Mouse (Mus musculus) midbrain, embryonic 11.5 days (tissue): ENCODE measurements around the gene Fbxw11. TPM values are rescaled to one million over a fixed set of nuclear protein-coding genes. Genes with fewer than 3 reads are reported as not detected.

Experiments
- ATAC-seq: fragments of 200-750 bp; cut with Nextera tagmentation; 2 replicates; pipeline ENCODE4 v1.8.0; 2017; ENCODE audit warnings: moderate TSS enrichment, moderate library complexity; ENCODE audit not compliant: low FRiP score
- DNase-seq: peaks from one replicate; pipeline ENCODE4 v3.0.0; 2015; ENCODE audit warnings: low spot score; ENCODE audit errors: missing footprints
- H3K27ac ChIP-seq: fragments of 300-500 bp; sonication (generic); 2 replicates; pipeline ENCODE4 v1.5.1; 2014; ENCODE audit warnings: low read depth, low read length
- H3K27me3 ChIP-seq: fragments of 300-500 bp; sonication (generic); 2 replicates; pipeline ENCODE4 v1.6.1; 2014; ENCODE audit warnings: mild to moderate bottlenecking, low read length, moderate library complexity, mixed read lengths; ENCODE audit not compliant: control insufficient read depth, insufficient read depth
- H3K36me3 ChIP-seq: fragments of 300-500 bp; sonication (generic); 2 replicates; pipeline ENCODE4 v1.6.1; 2014; ENCODE audit warnings: mild to moderate bottlenecking, low read length, moderate library complexity, mixed read lengths; ENCODE audit not compliant: control insufficient read depth, insufficient read depth
- H3K4me1 ChIP-seq: fragments of 300-500 bp; sonication (generic); 2 replicates; pipeline ENCODE4 v1.6.1; 2014; ENCODE audit warnings: low read length; ENCODE audit not compliant: control insufficient read depth, insufficient read depth
- H3K4me2 ChIP-seq: fragments of 300-500 bp; sonication (generic); 2 replicates; pipeline ENCODE4 v1.6.1; 2014; ENCODE audit warnings: mild to moderate bottlenecking, moderate library complexity
- H3K4me3 ChIP-seq: fragments of 300-500 bp; sonication (generic); 2 replicates; pipeline ENCODE4 v1.5.1; 2014; ENCODE audit warnings: low read depth, low read length
- H3K9ac ChIP-seq: fragments of 300-500 bp; sonication (generic); 2 replicates; pipeline ENCODE4 v1.6.1; 2014; ENCODE audit warnings: low read length
- H3K9me3 ChIP-seq: fragments of 300-500 bp; sonication (generic); 2 replicates; pipeline ENCODE4 v1.6.1; 2016; ENCODE audit warnings: low read length; ENCODE audit not compliant: control insufficient read depth
- WGBS: fragments of 180-500 bp; shearing (Covaris S2); extraction: QIAGEN DNeasy Blood & Tissue Kit; methylation state at CpG from one replicate; pipeline ENCODE4 v1.1.7; 2014; 5-methylcytosine and 5-hydroxymethylcytosine counted together
- polyA plus RNA-seq: library from polyadenylated mRNA; unstranded; fragments of >200 nt; fragmentation: Nextera tagmentation; extraction: Ambion mirVana; gene quantifications from 2 replicates; pipeline ENCODE4 v1.2.1, GENCODE M21; 2014

Gene Fbxw11
- polyA plus RNA-seq, 1 experiment from 2014 or later, result 104 TPM

GRCm38 (mm10) chr11:32767496-32768230 lies 125.1 kb downstream of the Fbxw11 start:
- Histone ChIP-seq H3K27ac (no peak overlapping the region), H3K9me3 (no peaks in the 10 kb centered on the region), H3K9ac (no peak overlapping the region), H3K4me3 (no peak overlapping the region), H3K4me2 (no peak overlapping the region), H3K27me3 (no peaks in the 10 kb centered on the region), H3K36me3 (no peaks in the 10 kb centered on the region), H3K4me1 (no peaks in the 10 kb centered on the region)
- ATAC-seq (no peak), DNase-seq (no peak)
- WGBS, result 88% methylated on average over 18 of the region's 18 CpGs

GRCm38 (mm10) chr11:32768642-32769343 lies 126.3 kb downstream of the Fbxw11 start:
- H3K4me3 ChIP-seq, result no peak overlapping the region
- ATAC-seq (no peak), DNase-seq (no peak)
- H3K9ac ChIP-seq, result no peak overlapping the region
- no peak overlapping the region for H3K4me2 ChIP-seq
- no peaks in the 10 kb centered on the region for H3K4me1 ChIP-seq
- 82% methylated on average over 12 of the region's 12 CpGs for WGBS
- H3K27ac ChIP-seq, result no peak overlapping the region
- H3K9me3 ChIP-seq, result no peaks in the 10 kb centered on the region
- no peaks in the 10 kb centered on the region for H3K36me3 ChIP-seq
- no peaks in the 10 kb centered on the region for H3K27me3 ChIP-seq

- Histone ChIP-seq H3K36me3 (no peaks in the 10 kb centered on the region; the same call in 1 of the 2 replicates), H3K9me3 (no peaks in the 10 kb centered on the region), H3K4me2 (no peak overlapping the region), H3K27me3 (no peaks in the 10 kb centered on the region), H3K9ac (no peak overlapping the region), H3K4me1 (no peaks in the 10 kb centered on the region; the same call in 1 of the 2 replicates), H3K27ac (no peak overlapping the region), H3K4me3 (no peak overlapping the region)
- WGBS, result 64% methylated on average over 11 of the region's 11 CpGs
- no peak for DNase-seq
- no peak for ATAC-seq
Measured at GRCm38 (mm10) chr11:32780747-32781536, 138.4 kb downstream of the Fbxw11 start.

GRCm38 (mm10) chr11:32781633-32782404 lies 139.3 kb downstream of the Fbxw11 start:
- peak; percentile 67 for DNase-seq
- Histone ChIP-seq H3K27me3 (no peaks in the 10 kb centered on the region), H3K9ac (no peak overlapping the region), H3K4me2 (no peak overlapping the region), H3K4me1 (no peaks in the 10 kb centered on the region; the same call in 1 of the 2 replicates), H3K4me3 (no peak overlapping the region), H3K36me3 (no peaks in the 10 kb centered on the region), H3K9me3 (no peaks in the 10 kb centered on the region), H3K27ac (no peak overlapping the region)
- WGBS, result 54% methylated on average over 2 of the region's 2 CpGs
- ATAC-seq, result no peak

- H3K4me2 ChIP-seq, result no peak overlapping the region
- no peak overlapping the region for H3K9ac ChIP-seq
- DNase-seq (peak; percentile 44), ATAC-seq (no peak)
- H3K27ac ChIP-seq, result no peak overlapping the region
- H3K36me3 ChIP-seq, result no peaks in the 10 kb centered on the region
- WGBS, result 80% methylated on average over 3 of the region's 3 CpGs
- H3K4me3 ChIP-seq, result no peak overlapping the region
- H3K27me3 ChIP-seq, result no peaks in the 10 kb centered on the region
- H3K9me3 ChIP-seq, result no peaks in the 10 kb centered on the region
- H3K4me1 ChIP-seq, result no peaks in the 10 kb centered on the region; the same call in 1 of the 2 replicates
Measured at GRCm38 (mm10) chr11:32782724-32783123, 140.2 kb downstream of the Fbxw11 start.

GRCm38 (mm10) chr11:32785591-32786147 lies 143.1 kb downstream of the Fbxw11 start:
- no peaks in the 10 kb centered on the region for H3K9me3 ChIP-seq
- DNase-seq (peak; percentile 51), ATAC-seq (no peak)
- no peak overlapping the region for H3K4me2 ChIP-seq
- WGBS, result 77% methylated on average over 6 of the region's 6 CpGs
- no peaks in the 10 kb centered on the region; the same call in 1 of the 2 replicates for H3K4me1 ChIP-seq
- no peak overlapping the region for H3K4me3 ChIP-seq
- no peaks in the 10 kb centered on the region for H3K27me3 ChIP-seq
- H3K27ac ChIP-seq, result no peak overlapping the region
- no peak overlapping the region for H3K9ac ChIP-seq
- no peaks in the 10 kb centered on the region for H3K36me3 ChIP-seq

- Histone ChIP-seq H3K4me3 (no peak overlapping the region), H3K4me1 (no peaks in the 10 kb centered on the region), H3K27ac (no peak overlapping the region), H3K9ac (no peak overlapping the region), H3K9me3 (no peaks in the 10 kb centered on the region), H3K36me3 (no peaks in the 10 kb centered on the region), H3K27me3 (no peaks in the 10 kb centered on the region), H3K4me2 (no peak overlapping the region)
- 82% methylated on average over 5 of the region's 5 CpGs for WGBS
- ATAC-seq, result no peak
- peak; percentile 56 for DNase-seq
Measured at GRCm38 (mm10) chr11:32786201-32786600, 143.7 kb downstream of the Fbxw11 start.

GRCm38 (mm10) chr11:32794759-32795445 lies 152.4 kb downstream of the Fbxw11 start:
- no peaks in the 10 kb centered on the region for H3K9me3 ChIP-seq
- H3K4me1 ChIP-seq, result no peaks in the 10 kb centered on the region
- peak; percentile 45 for DNase-seq
- H3K27me3 ChIP-seq, result no peaks in the 10 kb centered on the region
- WGBS, result 81% methylated on average over 10 of the region's 10 CpGs
- no peak for ATAC-seq
- no peak overlapping the region for H3K27ac ChIP-seq
- H3K9ac ChIP-seq, result no peak overlapping the region
- no peaks in the 10 kb centered on the region for H3K36me3 ChIP-seq
- no peak overlapping the region for H3K4me2 ChIP-seq
- no peak overlapping the region for H3K4me3 ChIP-seq
